Mouse (Mus musculus) hindbrain, embryonic 12.5 days (tissue): ENCODE measurements around the gene Tsc22d3. TPM values are rescaled to one million over a fixed set of nuclear protein-coding genes. Genes with fewer than 3 reads are reported as not detected.
"Not testable (repeated sequence)": the region's sequence is repeated elsewhere in the genome, so short reads cannot be mapped to it uniquely, and the experiment has no call there.

ENCODE experiments used
- ATAC-seq: fragments of 200-750 bp; cut with Nextera tagmentation; 2 replicates; pipeline ENCODE4 v1.8.0; 2017; ENCODE audit warnings: moderate TSS enrichment; ENCODE audit not compliant: low FRiP score
- H3K27ac ChIP-seq: fragments of 300-500 bp; sonication (generic); 2 replicates; pipeline ENCODE4 v1.5.1; 2016; ENCODE audit warnings: mild to moderate bottlenecking
- H3K27me3 ChIP-seq: fragments of 300-500 bp; sonication (generic); 2 replicates; pipeline ENCODE4 v1.6.1; 2016; ENCODE audit warnings: mild to moderate bottlenecking
- H3K36me3 ChIP-seq: fragments of 300-500 bp; sonication (generic); 2 replicates; pipeline ENCODE4 v1.6.1; 2016; ENCODE audit warnings: mild to moderate bottlenecking
- H3K4me1 ChIP-seq: fragments of 300-500 bp; sonication (generic); 2 replicates; pipeline ENCODE4 v1.6.1; 2016
- H3K4me2 ChIP-seq: fragments of 300-500 bp; sonication (generic); replicated peaks from 2 replicates; pipeline ENCODE4 v1.6.1; 2016; ENCODE audit warnings: mild to moderate bottlenecking
- H3K4me3 ChIP-seq: fragments of 300-500 bp; sonication (generic); 2 replicates; pipeline ENCODE4 v1.5.1; 2016; ENCODE audit warnings: mild to moderate bottlenecking
- H3K9ac ChIP-seq: fragments of 300-500 bp; sonication (generic); 2 replicates; pipeline ENCODE4 v1.6.1; 2016; ENCODE audit warnings: mild to moderate bottlenecking, moderate library complexity
- H3K9me3 ChIP-seq: fragments of 300-500 bp; sonication (generic); replicated peaks from 2 replicates; pipeline ENCODE4 v1.6.1; 2016; ENCODE audit warnings: mild to moderate bottlenecking
- WGBS: fragments of 180-500 bp; shearing (Covaris S2); methylation state at CpG from one replicate; pipeline ENCODE4 v1.1.7; 2016; 5-methylcytosine and 5-hydroxymethylcytosine counted together
- polyA plus RNA-seq: library from polyadenylated mRNA; unstranded; fragments of >200 nt; fragmentation: Nextera tagmentation; extraction: Ambion mirVana; gene quantifications from 2 replicates; pipeline ENCODE4 v1.2.1, GENCODE M21; 2016

Tsc22d3 gene
- polyA plus RNA-seq, 1 experiment from 2014 or later, result 119 TPM

- 76% methylated on average over 6 of the region's 6 CpGs for WGBS
- Histone ChIP-seq H3K27ac (no peak overlapping the region), H3K27me3 (peaks cover 38% of the 10 kb centered on the region), H3K9me3 (no peaks in the 10 kb centered on the region), H3K4me1 (no peaks in the 10 kb centered on the region), H3K4me3 (no peak overlapping the region), H3K9ac (no peak overlapping the region), H3K4me2 (no peak overlapping the region), H3K36me3 (no peaks in the 10 kb centered on the region)
- ATAC-seq, result no peak
Observed at GRCm38 (mm10) chrX:140558176-140558844, 42.1 kb downstream of the Tsc22d3 start.

DNA sequence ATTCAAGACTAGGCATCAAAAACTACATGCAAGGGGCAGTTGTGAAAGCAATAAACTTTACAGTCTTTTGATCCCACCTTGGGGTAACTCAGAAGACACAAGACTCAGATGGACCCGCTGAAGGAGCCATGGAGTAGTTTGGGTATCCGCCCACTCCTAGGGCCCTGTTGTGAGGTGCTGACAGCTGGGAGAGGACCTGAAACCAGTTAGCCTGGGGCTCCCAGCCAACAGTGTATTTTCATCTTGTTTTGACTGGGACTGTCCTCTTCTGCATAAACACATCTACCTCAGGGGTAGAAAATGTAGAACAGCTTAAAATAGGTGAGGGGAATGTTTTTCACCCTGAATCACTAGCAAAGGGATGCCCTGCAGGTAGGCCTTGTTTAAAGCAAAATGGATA is 44.5 kb downstream of the Tsc22d3 start:
- 68% methylated on average over 2 of the region's 2 CpGs for WGBS
- no peak for ATAC-seq

DNA sequence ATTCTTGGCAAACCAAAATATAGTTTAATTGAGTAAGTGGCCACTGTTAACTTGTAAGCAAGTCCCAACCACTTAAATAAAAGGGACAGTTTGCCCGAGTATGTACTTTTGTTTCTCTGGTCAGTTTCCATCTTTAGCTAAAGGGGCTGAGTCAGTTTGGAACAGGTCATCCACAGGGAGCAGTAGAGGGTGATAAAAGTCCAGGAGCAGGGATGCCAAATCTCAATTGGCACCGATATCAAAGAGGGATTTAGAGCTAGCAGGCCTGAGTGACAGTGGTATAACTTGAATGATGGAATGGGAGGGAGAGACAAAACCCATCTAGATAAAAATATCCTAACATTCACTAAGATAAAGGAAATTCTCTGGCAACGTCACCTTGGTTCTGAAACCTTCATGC is 45.0 kb downstream of the Tsc22d3 start:
- no peak overlapping the region for H3K9ac ChIP-seq
- no peak overlapping the region for H3K4me3 ChIP-seq
- ATAC-seq, result no peak
- no peaks in the 10 kb centered on the region for H3K36me3 ChIP-seq
- H3K27me3 ChIP-seq, result peaks cover 47% of the 10 kb centered on the region
- H3K4me1 ChIP-seq, result no peaks in the 10 kb centered on the region
- 70% methylated on average over 3 of the region's 3 CpGs for WGBS
- no peak overlapping the region for H3K4me2 ChIP-seq
- H3K9me3 ChIP-seq, result no peaks in the 10 kb centered on the region
- H3K27ac ChIP-seq, result no peak overlapping the region

More for the DNA sequence above, 44.5 kb downstream of the Tsc22d3 start:
- Histone ChIP-seq H3K9me3 (no peaks in the 10 kb centered on the region), H3K4me1 (no peaks in the 10 kb centered on the region), H3K4me2 (no peak overlapping the region), H3K9ac (no peak overlapping the region), H3K4me3 (no peak overlapping the region), H3K36me3 (no peaks in the 10 kb centered on the region), H3K27me3 (peaks cover 50% of the 10 kb centered on the region), H3K27ac (no peak overlapping the region)

GRCm38 (mm10) chrX:140547660-140548419 is 52.6 kb downstream of the Tsc22d3 start:
- Histone ChIP-seq H3K27ac (no peak overlapping the region), H3K36me3 (no peaks in the 10 kb centered on the region), H3K9me3 (no peaks in the 10 kb centered on the region), H3K4me2 (no peak overlapping the region), H3K4me3 (no peak overlapping the region), H3K4me1 (no peaks in the 10 kb centered on the region), H3K27me3 (peaks cover 55% of the 10 kb centered on the region), H3K9ac (no peak overlapping the region)
- 83% methylated on average over 7 of the region's 7 CpGs for WGBS
- no peak for ATAC-seq

DNA sequence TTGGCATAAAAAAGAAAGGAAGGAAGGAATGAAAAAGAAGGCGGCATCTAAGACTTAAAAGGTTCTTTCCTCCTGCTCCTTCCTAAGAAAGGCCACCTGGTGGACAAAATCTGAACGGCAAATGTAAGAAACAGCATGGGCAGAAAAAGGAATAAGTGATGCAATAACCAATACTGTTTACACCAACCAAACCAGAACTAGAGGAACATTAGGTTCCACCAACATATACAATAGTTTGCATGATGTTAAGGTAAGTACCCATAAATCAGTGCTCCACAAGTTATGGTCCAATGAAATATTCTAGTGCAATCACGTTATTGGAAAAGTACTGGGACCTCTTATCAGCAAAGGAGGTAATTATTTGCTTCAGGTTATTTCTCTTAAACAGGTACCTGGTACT is 55.7 kb downstream of the Tsc22d3 start:
- Histone ChIP-seq H3K4me1 (peaks cover 6% of the 10 kb centered on the region; the same call in 1 of the 2 replicates), H3K27ac (no peak overlapping the region), H3K4me2 (no peak overlapping the region), H3K9me3 (no peaks in the 10 kb centered on the region), H3K4me3 (no peak overlapping the region), H3K9ac (no peak overlapping the region), H3K36me3 (no peaks in the 10 kb centered on the region), H3K27me3 (peaks cover 58% of the 10 kb centered on the region)
- no peak for ATAC-seq
- WGBS, result 44% methylated on average over 3 of the region's 3 CpGs

DNA sequence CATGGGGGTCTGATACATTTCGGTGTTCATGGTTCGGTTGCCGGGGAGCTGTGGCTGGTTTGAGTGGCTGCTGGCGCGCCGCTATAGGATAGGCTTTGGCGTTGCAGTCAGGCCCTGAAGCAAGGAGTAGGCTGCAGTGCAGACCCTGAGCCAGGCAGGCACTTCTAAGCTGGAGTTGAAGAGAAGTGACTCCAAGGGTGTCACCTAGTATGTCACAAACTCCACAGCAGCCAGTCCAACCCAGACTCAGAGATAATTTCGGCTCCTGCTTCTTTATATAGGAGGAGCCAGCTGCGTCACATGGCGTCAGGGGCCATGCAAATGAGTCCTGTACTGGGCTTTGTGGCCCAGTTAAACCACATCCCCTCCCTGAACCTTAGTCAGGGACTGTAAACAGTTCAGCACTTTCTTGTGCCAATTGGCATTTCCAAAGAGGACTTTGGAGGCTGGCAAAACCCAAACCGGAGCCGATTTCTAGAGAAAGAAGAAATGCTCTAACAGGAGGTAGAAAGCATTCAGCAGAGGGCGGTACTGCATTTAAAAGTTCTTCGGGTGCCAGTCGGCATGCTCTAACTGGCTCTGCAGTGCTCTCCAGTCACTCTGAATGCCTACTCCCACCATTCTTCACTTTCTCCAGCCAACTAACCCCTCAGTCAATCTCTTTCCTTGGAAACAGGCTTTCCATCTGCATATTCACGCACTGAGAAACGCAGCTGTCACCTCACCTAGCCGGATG is 57.4 kb downstream of the Tsc22d3 start:
- peaks cover 58% of the 10 kb centered on the region for H3K27me3 ChIP-seq

GRCm38 (mm10) chrX:140542474-140542845 is 58.0 kb downstream of the Tsc22d3 start:
- peaks cover 57% of the 10 kb centered on the region for H3K27me3 ChIP-seq
- H3K27ac ChIP-seq, result peak overlapping the region; percentile 86
- no peaks in the 10 kb centered on the region for H3K36me3 ChIP-seq
- 20% methylated on average over 21 of the region's 21 CpGs for WGBS
- H3K4me1 ChIP-seq, result peaks cover 6% of the 10 kb centered on the region; the same call in 1 of the 2 replicates
- H3K4me3 ChIP-seq, result peak overlapping the region; percentile 46
- ATAC-seq, result peak; percentile 94
- peak overlapping the region; percentile 66 for H3K9ac ChIP-seq
- H3K4me2 ChIP-seq, result peak overlapping the region; percentile 59
- H3K9me3 ChIP-seq, result no peaks in the 10 kb centered on the region

More for the DNA sequence above, 57.4 kb downstream of the Tsc22d3 start:
- peak; percentile 81 for ATAC-seq
- WGBS, result 27% methylated on average over 18 of the region's 18 CpGs
- peak overlapping the region; percentile 66 for H3K9ac ChIP-seq
- H3K4me3 ChIP-seq, result peak overlapping the region; percentile 46
- H3K9me3 ChIP-seq, result no peaks in the 10 kb centered on the region
- no peaks in the 10 kb centered on the region for H3K36me3 ChIP-seq
- H3K4me2 ChIP-seq, result peak overlapping the region; percentile 59
- peak overlapping the region; percentile 86 for H3K27ac ChIP-seq
- peaks cover 6% of the 10 kb centered on the region; the same call in 1 of the 2 replicates for H3K4me1 ChIP-seq

DNA sequence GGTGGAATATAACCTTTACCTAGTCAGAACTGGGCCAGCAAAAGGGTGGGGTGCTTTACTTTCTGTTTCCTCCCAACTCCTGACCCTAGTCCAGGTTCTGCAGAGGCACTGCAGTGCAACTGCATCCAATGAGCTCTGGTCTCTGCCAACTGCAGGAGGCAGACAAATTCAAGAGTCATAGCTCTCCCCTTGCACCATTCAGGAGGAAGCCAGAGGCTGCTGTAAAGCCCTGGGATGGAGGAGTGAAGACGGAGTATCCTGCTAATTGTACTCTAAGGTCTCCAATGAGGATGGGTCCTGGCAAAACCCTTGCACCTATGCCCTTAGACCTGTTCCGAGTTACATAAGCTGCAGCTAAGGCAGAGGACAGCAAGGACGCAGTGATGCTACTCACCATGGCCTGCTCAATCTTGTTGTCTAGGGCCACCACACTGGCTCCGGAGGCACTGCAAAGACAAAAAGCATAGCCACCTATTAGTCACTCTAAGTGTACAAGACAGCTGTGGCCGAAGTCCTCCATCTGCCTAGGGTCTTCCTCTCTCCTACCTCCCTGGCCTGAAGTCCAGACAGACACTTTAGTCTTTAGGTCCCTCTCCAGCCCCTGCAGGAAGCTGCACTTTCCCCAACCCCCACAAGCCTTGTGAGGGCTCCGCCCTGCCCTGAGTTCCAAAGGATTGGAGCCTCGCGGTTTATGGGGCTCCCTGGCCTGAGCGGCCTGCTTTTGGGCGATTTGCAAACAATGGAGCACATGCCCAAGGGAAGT is 58.6 kb downstream of the Tsc22d3 start:
- Histone ChIP-seq H3K4me3 (peak overlapping the region; percentile 46), H3K27me3 (peaks cover 51% of the 10 kb centered on the region), H3K9me3 (no peaks in the 10 kb centered on the region), H3K27ac (peak overlapping the region; percentile 86), H3K4me1 (peaks cover 6% of the 10 kb centered on the region; the same call in 1 of the 2 replicates), H3K9ac (peak overlapping the region; percentile 66), H3K4me2 (peak overlapping the region; percentile 59), H3K36me3 (no peaks in the 10 kb centered on the region)
- 28% methylated on average over 10 of the region's 10 CpGs for WGBS
- ATAC-seq, result peak; percentile 79

DNA sequence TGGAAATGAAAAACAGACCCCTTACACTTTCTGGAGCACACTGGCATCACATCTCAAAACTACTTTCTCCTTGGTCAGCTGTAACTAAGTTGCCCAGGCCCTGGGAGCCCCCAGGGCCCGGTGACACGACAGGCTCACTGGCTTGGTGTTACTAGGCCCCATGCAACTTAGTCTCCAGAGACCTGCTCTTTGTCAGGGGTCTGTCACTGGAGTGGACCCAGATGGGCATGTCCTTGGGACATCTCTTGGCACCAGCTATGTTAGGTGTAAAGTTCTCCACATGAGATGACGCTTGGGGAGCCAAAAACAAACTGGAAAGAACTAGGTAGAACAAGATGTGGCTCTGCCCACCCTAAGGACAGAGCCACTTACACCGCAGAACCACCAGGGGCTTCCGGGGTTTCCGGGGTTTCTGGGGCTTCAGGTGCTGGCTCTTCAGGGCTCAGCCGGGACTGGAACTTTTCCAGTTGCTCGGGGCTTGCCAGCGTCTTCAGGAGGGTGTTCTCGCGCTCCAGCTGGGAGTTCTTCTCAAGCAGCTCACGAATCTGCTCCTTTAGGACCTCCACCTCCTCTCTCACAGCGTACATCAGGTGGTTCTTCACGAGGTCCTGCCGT is 59.9 kb downstream of the Tsc22d3 start:
- H3K9ac ChIP-seq, result no peak overlapping the region
- WGBS, result 90% methylated on average over 15 of the region's 15 CpGs
- no peak for ATAC-seq
- H3K4me1 ChIP-seq, result peaks cover 6% of the 10 kb centered on the region; the same call in 1 of the 2 replicates
- H3K27me3 ChIP-seq, result peaks cover 54% of the 10 kb centered on the region
- H3K9me3 ChIP-seq, result no peaks in the 10 kb centered on the region
- H3K4me3 ChIP-seq, result no peak overlapping the region
- no peaks in the 10 kb centered on the region for H3K36me3 ChIP-seq
- no peak overlapping the region for H3K27ac ChIP-seq
- 0 out of 2 replicates have a peak overlapping the region, but pooled peaks have one; percentile 59 for H3K4me2 ChIP-seq

DNA sequence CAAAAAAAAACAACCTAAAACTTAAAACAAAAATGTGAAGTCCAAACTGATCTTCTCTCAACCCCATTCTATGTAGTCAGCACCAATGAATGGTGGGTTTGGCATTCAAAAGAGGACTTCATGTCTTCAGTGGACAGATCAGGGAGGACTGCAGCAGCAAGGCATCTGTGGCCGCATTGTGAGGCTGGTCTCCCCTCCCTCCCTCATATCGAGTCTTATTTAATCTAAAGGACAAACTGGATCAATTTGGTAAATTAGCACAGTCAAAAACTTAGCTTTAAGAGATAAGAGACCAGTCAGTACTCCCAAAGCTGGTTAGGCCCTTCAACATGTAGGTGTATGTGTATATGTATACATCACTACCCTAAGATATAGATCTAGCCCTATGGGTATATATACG is 60.6 kb downstream of the Tsc22d3 start:
- H3K36me3 ChIP-seq, H3K27ac ChIP-seq, ATAC-seq, H3K9ac ChIP-seq, H3K4me2 ChIP-seq, H3K9me3 ChIP-seq, H3K4me3 ChIP-seq, H3K4me1 ChIP-seq: not testable (repeated sequence)
- H3K27me3 ChIP-seq, result peaks cover 51% of the 10 kb centered on the region
- WGBS, result 93% methylated on average over 3 of the region's 3 CpGs

DNA sequence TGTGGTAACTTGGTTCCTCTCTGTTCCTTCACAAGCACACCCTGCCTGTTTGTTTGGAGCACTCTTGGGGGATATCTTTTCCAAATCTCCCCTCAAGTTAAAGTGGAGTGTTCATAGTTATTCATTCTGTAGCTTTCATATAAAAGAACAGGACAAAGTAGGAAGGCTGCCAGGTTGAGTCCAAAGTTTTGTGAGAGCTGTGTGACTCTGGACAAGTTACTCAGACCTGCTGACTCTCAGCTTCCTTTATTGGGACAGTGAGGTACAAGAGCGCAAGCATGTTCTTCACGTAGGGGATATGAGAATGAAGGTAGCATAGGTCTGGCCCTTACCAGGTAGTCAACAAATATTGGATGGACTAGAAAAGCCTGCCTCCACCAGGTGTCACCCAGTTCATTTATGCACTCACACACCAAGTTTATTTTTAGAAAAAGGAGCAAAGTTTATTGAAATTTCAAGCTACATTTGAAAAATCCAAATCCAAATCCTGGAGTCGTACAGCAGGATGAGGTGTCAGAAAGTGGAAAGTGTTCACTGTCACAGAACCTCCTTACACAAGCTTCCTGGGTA is 61.3 kb downstream of the Tsc22d3 start:
- Histone ChIP-seq H3K27ac (no peak overlapping the region), H3K9ac (no peak overlapping the region), H3K27me3 (peaks cover 55% of the 10 kb centered on the region), H3K9me3 (no peaks in the 10 kb centered on the region), H3K4me1 (peaks cover 6% of the 10 kb centered on the region; the same call in 1 of the 2 replicates), H3K4me3 (no peak overlapping the region), H3K36me3 (no peaks in the 10 kb centered on the region), H3K4me2 (no peak overlapping the region)
- WGBS, result 91% methylated on average over 3 of the region's 3 CpGs
- no peak for ATAC-seq
